ENCODE assay signal across 8 mouse cellular contexts in the genomic region with DNA sequence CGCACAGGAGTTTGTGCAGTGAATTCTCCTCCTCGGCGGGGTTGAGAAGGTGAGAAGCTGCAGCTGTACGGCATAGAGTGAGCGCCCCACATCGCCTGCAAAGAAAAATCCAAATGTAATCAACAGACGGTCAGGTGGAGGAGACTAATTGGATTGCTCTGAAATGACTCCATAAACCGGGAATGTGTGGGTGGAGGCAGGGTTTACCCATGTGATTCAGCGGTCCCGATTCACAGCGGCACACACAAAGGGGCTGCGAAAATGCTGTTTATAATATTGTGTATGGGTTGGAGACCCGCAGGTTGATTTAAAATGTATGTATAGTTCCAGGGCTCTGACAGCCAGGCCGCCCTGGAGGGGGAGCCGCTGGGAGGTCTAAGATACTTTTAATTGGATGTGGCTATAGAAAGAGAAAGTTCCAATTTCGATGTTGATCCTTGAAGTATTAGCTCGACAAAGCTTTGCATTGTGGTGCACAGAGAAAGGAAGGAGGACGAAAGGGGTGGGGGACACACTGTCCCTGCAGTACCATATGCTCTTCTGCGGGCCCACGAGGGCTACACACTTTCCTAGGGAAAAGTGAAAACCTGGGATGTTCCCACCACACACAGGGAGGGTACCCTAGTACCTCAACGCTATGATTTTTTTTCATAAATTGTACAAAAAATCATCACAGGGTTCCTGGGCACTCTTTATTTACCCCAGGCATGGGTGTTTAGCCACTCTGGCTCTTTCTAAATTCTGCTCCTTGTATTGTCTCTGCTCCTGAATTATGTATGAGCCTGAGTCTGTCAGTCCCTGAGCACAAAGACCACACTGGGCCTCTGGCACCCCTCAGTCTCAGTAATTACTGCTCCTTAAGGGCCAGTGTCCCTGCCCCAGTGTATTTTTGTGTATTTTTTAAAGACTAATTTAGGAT.
DNase-seq lines count a peak whose midpoint lies in the region; ATAC-seq lines count a peak whose summit lies in the region.

No protein-coding gene starts in this region.

- ATAC-seq in hindbrain, embryonic 13.5 days (ENCODE audit: low FRiP score): peak; percentile 75
- no peak for ATAC-seq in limb, embryonic 15.5 days (ENCODE audit: insufficient number of reproducible peaks, low FRiP score, low TSS enrichment, low read depth)
- ATAC-seq in stomach, embryonic 15.5 days (ENCODE audit: insufficient read depth, low FRiP score, low read depth): peak; percentile 64; the same call in 1 of the 2 replicates

- WGBS in hindbrain, embryonic 13.5 days: 12% methylated on average over 21 of the region's 21 CpGs
- WGBS in limb, embryonic 15.5 days: 29% methylated on average over 21 of the region's 21 CpGs
- 29% methylated on average over 21 of the region's 21 CpGs for WGBS in stomach, embryonic 15.5 days

- peaks cover 9% of the 10 kb centered on the region; the same call in 1 of the 2 replicates for H3K27me3 ChIP-seq in hindbrain, embryonic 13.5 days
- no peaks in the 10 kb centered on the region for H3K27me3 ChIP-seq in limb, embryonic 15.5 days
- H3K27me3 ChIP-seq in stomach, embryonic 15.5 days (replicated peaks): no peaks in the 10 kb centered on the region

- DNase-seq in adrenal gland, postnatal 10 days: peak; percentile 7
- DNase-seq in adrenal gland, postnatal 36 days: no peak
- DNase-seq in MN1 (ENCODE audit: low spot score): peak; percentile 54
- no peak for DNase-seq in cerebellum, adult 18-20 months
- DNase-seq in thymus, postnatal 10 days (ENCODE audit: low spot score in 2 of 2): no peak

- no peaks in the 10 kb centered on the region for H3K36me3 ChIP-seq in hindbrain, embryonic 13.5 days
- H3K36me3 ChIP-seq in limb, embryonic 15.5 days: no peaks in the 10 kb centered on the region
- no peaks in the 10 kb centered on the region for H3K36me3 ChIP-seq in stomach, embryonic 15.5 days

- peak overlapping the region; percentile 42 for H3K4me2 ChIP-seq in hindbrain, embryonic 13.5 days
- H3K4me2 ChIP-seq in limb, embryonic 15.5 days: peak overlapping the region; percentile 12; the same call in 1 of the 2 replicates
- peak overlapping the region; percentile 39 for H3K4me2 ChIP-seq in stomach, embryonic 15.5 days

- H3K9ac ChIP-seq in hindbrain, embryonic 13.5 days: peak overlapping the region; percentile 55
- H3K9ac ChIP-seq in limb, embryonic 15.5 days: no peak overlapping the region
- no peak overlapping the region for H3K9ac ChIP-seq in stomach, embryonic 15.5 days

- H3K4me3 ChIP-seq in hindbrain, embryonic 13.5 days: peak overlapping the region; percentile 16
- H3K4me3 ChIP-seq in limb, embryonic 15.5 days: no peak overlapping the region
- peak overlapping the region; percentile 24; the same call in 1 of the 2 replicates for H3K4me3 ChIP-seq in stomach, embryonic 15.5 days (replicated peaks)

- peaks cover 47% of the 10 kb centered on the region for H3K4me1 ChIP-seq in hindbrain, embryonic 13.5 days (replicated peaks)
- H3K4me1 ChIP-seq in limb, embryonic 15.5 days: no peaks in the 10 kb centered on the region
- no peaks in the 10 kb centered on the region for H3K4me1 ChIP-seq in stomach, embryonic 15.5 days

- no peaks in the 10 kb centered on the region for H3K9me3 ChIP-seq in hindbrain, embryonic 13.5 days
- no peaks in the 10 kb centered on the region for H3K9me3 ChIP-seq in limb, embryonic 15.5 days
- H3K9me3 ChIP-seq in stomach, embryonic 15.5 days: no peaks in the 10 kb centered on the region

- peak overlapping the region; percentile 91 for H3K27ac ChIP-seq in hindbrain, embryonic 13.5 days
- no peak overlapping the region for H3K27ac ChIP-seq in limb, embryonic 15.5 days
- H3K27ac ChIP-seq in stomach, embryonic 15.5 days: no peak overlapping the region

Comparison
In these comparisons a context has a peak if more than half of its experiments do, and no peak if none do; other contexts are left out.
1. DNase-seq: peak in adrenal gland, postnatal 10 days (single experiment) and MN1 (single experiment); none in adrenal gland, postnatal 36 days (0 of 2), cerebellum, adult 18-20 months (0 of 2) and thymus, postnatal 10 days (0 of 2).
2. Peak in every context shown above with its lines, with median percentiles within 50 percentile points of each other: H3K4me2 ChIP-seq.